Mouse (Mus musculus) ovary, postnatal 14 days (tissue): ENCODE data around the gene Desi1.

ENCODE experiments used
- DNase-seq: peaks from one replicate; pipeline ENCODE4 v3.0.0; 2022; ENCODE audit warnings: low spot score

Gene Desi1

DNA sequence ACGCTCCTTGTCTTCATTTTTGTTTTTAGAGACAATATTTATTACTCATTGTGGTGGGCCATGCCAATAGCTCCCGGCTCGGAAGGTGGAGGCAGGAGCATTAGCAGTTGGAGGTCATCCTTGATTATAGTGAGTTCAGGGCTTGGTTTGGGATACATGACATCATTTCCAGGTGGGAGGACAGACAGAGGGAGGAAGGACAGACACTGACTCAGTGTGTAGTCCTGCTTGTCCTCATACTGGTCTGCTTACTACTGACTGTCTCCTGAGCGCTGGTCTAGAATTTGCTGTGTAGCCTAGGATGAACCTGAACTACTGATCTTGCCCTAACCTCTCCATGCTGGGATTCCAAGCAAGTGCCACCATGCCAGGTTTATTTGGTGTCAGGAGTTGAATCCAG is at the start of gene Desi1:
Gene Desi1, minus strand, starts transcription at position 101 of the 400 bp plus-strand sequence.
- DNase-seq: no peak

DNA sequence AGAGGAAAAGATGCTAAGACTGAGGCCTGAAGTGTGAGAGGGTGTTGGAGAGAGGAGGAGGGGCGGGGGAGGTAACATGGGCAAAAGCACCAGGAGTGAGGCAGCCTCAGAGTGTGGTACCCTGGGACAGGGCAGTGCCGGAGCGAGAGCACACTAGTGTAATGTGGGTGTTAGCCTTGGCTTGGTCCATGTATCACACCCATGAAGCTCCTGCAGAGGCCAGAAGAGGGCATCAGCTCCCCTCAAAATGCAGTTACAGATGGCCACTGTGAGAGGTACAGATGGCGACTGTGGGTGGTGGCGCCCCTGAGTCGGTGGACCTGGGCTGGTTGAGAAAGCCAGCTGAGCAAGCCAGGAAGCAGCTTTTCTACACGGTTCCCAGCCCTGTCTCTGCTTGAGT is 47.5 kb upstream of the Desi1 start:
- DNase-seq: no peak

DNA sequence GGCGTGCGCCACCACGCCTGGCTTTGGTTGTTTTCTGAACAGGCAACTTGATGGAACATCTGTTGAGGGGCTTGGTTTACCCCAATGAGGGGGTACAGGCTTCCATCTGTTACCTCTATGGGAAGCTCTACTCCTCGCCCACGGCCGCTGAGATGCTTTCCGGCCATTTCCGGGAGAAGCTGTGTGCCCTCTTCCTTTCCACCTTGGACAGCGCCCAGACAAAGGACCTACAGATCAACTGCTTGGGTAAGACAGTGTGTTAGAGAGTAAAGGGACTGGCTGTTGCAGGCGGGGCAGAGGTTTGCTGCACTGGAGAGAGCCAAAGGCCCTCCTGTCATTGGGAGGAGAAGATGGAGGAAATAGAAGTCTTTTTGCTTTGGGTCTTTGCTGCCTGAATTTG is 46.2 kb upstream of the Desi1 start:
- no peak for DNase-seq

DNA sequence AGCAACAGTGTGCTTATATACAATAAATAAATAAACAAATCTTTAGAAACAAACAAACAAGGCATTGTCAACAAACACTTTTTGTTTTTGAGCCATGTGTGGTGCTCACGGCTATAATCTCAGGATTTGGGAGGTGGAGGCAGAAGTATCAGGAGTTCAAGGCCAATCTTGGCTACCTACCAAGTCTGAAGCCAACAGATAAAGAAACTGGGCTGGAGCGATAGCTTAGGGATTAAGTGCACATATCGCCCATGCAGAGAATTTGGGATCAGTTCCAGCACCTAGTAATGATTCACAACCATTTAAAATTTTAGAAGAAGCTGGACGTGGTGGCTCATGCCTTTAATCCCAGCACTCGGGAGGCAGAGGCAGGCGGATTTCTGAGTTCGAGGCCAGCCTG is 39.8 kb upstream of the Desi1 start:
- DNase-seq: no peak

GRCm38 (mm10) chr15:82071816-82072469 is 38.3 kb upstream of the Desi1 start:
- DNase-seq: no peak

GRCm38 (mm10) chr15:82069898-82070297 is 36.2 kb upstream of the Desi1 start, which contains the start of gene Mei1:
Gene Mei1, plus strand, starts transcription at chr15:82069996.
- no peak for DNase-seq

DNA sequence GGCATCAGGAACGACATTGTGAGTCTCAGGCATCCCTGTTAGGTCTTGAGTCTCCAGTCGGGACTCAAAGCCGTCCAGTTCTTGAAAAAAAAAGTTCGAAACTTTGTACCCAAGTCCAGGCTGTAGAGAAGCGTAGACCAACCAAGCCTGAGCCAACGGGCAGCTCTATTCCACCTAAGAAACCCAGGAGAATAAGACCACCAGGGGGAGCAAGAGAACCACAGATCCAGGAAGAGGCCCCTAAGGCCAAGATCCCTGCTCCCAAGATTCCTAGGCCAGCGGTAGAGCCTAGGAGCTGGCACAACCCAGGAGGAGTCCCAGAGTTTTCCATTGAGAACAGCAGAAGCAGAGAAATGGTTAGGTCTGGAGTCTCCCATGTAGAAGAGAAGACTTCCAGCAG is 31.8 kb upstream of the Desi1 start:
- DNase-seq: peak; percentile 68

DNA sequence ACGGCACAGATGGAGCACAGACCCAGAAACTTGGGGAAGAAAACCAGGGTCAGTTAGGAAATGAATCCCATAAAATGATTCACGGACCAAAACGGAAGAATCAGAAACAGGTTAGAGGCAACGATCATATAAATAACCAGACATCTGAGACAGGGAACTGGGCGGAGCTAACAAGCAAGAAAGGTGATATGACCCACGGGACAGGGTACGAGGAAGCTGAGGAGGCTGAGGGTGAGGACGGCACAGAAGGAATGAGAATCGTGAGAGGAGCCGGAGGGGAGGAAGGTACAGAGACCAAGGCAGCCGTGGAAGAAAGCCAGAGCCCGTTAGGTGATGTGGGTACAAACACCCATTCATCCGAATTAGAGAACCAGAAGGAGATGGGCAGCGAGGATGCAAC is 30.2 kb upstream of the Desi1 start:
- no peak for DNase-seq

- no peak for DNase-seq
Observed at GRCm38 (mm10) chr15:82058719-82059201, 25.1 kb upstream of the Desi1 start, which contains the start of gene 4930407I10Rik. Gene 4930407I10Rik, plus strand, starts transcription at chr15:82059151.

DNA sequence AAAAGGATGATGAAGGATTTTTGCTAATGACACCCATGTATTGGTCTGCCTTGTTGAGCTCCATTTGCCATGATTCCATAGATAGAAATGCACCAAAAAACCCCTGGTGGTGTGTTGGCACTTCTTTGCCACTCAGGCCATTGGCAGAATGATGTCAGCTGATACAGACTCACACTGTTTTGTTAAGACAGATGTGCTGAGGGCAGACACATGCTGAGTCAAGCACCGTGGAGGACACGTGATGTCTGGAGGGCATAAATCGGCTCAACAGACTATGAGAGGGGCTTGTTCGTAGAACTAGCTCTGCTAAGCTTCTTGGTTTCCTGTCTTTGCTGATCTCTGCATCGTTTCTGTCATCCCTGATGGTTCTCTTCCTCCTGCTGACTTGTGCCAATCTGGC is 18.9 kb upstream of the Desi1 start:
- DNase-seq: no peak

- peak; percentile 84 for DNase-seq
Observed at GRCm38 (mm10) chr15:82047080-82047883, 13.6 kb upstream of the Desi1 start, which contains the start of gene Snu13. Gene Snu13, minus strand, starts transcription at chr15:82047598.

DNA sequence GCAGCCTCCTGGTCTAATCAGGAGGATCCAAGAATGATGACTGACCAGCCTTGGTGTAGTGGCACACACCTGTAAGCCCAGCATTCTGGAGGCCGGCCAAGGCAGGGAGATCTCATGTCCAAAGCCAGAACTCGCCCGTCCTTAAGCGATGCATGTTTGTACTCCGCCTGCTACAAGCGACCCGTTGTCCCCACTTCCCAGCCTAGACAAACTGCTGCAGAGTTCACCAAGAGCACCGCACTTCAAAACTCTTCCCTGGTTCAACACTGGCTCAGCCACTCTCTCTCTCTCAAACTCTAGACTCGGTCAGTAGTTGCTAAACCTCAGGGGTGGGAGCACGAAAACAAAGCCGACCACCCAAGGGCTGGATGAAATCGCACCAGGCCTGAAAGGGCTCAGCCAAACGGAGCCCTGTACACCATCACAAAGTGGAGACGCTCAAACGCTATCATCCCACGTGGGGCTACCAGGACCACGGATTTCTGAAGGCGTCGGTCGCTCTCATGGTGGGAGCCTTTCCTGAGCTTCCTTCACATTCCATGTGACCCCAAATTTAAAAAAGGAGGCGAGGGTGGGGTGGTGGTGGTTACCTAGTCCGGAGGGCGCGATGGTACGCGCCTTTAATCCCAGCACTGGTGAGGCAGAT is 12.7 kb upstream of the Desi1 start:
- DNase-seq: no peak

DNA sequence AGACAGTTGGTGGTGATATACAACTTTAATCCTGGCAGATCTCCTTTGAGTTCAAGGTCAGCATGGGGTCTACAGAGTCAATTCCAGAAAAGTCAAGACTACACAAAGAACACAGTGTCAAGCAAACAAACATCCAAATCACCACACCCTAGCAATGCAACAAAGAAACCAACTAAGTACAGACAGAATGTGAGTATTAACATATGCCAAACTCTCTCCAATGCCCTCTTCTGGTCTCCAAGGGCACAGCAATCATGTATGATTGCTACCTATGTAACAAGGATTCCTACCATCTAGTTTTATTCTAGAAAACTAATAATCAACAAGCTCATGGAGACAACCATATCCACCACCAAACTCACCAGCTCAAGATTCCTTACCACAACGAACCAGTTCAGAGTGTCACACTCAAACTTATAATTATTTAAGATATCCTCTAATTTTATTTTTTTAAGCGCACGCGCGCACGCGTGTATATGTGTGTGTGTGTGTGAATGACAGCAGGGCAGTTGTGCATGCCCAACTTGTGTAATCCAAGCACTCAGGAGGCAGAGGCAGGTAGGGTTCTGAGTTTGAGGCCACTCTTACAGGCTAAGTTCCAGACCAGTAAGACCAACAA is 10.6 kb upstream of the Desi1 start:
- no peak for DNase-seq

DNA sequence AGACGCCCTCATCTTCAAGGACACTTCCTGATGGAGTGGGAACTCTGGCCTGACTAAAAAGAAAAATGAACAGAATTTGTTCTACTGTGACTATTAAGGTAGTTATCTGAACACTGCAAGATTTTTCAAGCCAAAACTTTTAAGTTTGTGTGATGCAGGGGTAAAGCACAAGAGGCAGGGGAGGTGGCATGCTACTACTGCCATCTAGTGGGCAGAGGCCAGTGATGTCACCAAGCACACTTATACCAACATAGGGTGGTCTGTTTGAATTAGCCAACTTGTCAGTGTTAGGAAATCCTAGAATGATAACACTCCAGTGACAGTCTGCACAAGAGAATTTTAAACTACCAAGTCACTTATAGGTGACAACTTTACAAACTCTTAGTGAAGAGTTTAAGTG is 7.0 kb upstream of the Desi1 start:
- DNase-seq: peak; percentile 23

DNA sequence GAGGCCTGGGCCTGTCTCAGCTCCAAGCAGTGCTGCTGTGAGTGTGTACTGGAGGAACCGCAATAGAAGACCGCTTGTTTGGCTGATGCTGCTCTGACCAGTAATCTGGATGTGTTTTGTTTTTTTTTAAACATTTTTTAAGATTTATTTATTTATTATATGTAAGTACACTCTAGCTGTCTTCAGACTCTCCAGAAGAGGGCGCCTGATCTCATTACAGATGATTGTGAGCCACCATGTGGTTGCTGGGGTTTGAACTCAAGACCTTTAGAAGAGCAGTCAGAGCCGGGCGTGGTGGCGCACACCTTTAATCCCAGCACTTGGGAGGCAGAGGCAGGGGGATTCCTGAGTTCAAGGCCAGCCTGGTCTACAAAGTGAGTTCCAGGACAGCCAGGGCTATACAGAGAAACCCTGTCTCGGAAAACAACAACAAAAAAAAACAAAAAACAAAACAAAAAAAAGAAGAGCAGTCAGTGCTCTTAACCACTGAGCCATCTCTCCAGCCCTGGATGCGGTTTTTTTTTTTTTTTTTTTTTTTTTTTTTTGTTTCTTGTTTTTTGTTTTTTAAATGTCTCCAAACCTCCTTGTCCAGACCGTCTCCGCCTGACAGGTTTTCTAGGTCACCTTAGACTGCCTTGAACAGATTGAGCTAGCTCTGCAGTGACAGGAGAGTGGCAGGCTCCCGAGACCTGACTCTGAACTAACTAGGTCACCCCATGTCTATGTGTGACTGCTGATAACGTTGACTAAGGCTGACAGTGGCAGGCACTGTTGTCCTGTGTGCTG is 2.4 kb upstream of the Desi1 start:
- no peak for DNase-seq

DNA sequence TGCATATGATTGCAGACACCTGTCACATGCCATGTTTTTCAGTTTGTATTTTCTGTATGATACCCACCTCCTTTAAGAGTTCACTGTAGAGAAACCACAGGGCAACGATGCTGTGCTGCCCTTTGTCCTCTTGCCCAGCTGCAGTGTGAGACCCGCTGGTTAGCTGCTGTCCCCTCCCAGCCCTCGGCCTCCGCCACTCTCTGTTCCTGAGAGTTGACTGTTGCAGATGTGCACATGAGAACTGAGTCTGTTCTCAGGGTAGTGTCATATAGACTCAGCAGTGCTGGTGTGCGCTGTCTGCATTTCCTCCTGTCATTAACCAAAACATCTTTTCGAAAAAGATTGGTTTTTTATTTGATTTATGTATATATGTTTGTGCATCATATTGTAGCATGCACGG is 1.3 kb downstream of the Desi1 start:
- no peak for DNase-seq

DNA sequence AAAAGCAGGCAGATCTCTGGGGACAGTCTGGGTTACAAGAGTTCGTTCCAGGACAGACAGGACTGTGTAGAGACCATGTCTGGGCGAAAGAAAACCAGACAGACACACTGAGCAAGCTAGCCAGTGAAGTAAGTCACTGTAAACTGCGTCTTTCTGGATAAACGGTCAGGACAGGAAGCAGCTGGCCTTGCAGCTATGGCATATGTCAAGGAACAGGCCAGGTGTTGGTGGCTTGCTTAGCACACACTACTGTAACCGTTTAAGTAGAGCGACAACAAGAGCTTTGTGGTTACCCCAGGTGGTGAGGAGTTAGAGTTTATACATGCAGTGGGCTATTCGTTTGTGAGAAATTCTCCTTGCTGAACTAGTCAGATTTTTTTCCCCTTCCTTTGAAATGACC is 5.9 kb downstream of the Desi1 start:
- no peak for DNase-seq

DNA sequence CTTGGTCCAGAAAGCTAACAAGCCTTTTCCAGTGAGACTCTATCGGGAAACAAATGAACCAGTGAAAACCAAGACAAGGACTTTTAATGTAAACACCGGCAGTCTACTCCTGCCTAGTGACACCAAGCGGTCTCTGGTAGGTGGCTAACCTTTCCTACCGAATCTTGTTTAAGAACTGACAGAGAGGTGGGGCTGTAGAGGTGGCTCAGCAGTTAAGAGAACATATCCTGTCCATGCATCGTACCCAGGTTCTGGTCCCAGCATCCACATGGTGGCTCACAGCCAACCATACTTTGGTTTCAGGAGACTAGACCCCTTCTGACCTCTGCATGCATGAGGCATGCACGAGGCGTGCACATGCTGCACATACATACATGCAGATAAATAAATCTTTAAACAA is 6.4 kb downstream of the Desi1 start:
- DNase-seq: no peak

DNA sequence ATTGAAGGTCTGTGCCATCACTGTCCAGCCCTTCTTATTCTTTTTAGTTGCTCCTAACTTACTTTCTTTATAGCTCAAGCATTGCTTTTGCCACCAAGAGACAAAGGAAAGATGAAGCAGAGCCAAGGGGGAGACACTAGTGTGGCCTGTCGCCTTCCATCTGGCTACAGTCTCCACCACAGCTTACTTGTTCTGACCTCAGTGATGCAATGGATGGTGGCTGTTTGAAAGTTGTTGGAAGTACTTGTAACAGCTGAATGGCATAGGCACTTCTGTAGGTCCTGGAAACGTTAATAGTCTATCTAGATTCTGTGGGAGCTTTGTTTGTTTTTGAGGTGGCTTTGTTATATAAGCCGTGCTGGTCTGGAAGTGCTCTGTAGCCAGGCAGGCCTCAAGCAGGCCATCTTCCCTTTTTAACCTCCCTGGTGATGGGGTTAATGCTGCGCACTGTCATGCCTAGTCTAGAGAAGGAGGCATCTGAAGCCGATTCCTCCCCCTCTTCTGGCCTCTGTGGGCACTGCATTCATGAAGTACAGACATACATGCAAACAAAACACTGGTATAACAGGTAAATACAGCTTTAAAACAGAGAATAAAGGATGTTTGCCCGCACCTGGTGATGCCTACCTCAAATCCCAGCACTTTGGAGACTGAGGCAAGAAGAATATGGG is 9.6 kb downstream of the Desi1 start:
- DNase-seq: no peak

- no peak for DNase-seq
Observed at GRCm38 (mm10) chr15:82022535-82023088, 11.1 kb downstream of the Desi1 start.

DNA sequence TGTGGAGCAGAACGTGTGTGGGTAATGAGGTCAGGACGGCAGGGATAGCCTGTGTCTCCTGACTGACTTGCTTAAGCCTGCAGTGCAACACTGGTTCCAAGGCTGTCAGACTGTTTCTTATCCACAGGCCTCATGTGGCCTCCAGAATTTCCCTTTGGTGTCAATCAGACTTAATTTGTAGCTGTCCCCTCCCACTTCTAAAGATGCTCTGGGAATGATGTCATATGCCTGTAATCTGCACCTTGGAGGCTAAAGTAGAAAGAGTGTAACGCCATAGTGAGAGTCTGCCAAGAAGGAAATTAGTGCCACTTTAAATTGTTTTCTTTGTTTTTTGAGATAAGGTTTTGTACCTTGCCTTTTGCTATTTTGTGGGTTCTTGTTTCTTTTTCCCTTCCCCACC is 14.4 kb downstream of the Desi1 start:
- no peak for DNase-seq
